Mouse (Mus musculus) cortical plate, adult 2 months (tissue): ENCODE measurements around the gene Ptpn13.

ENCODE experiments used
- CTCF ChIP-seq: fragments of 200-500 bp; IDR thresholded peaks from 2 replicates; pipeline ENCODE4 v1.5.1; 2011; ENCODE audit warnings: mild to moderate bottlenecking, control low read depth, low read length; ENCODE audit not compliant: insufficient read depth; ENCODE audit errors: extremely low read depth
- POLR2A ChIP-seq: fragments of 200-500 bp; IDR thresholded peaks from 2 replicates; pipeline ENCODE4 v1.6.1; 2011; ENCODE audit warnings: mild to moderate bottlenecking, low read length, control low read depth; ENCODE audit not compliant: insufficient read depth; ENCODE audit errors: extremely low read depth

DNA sequence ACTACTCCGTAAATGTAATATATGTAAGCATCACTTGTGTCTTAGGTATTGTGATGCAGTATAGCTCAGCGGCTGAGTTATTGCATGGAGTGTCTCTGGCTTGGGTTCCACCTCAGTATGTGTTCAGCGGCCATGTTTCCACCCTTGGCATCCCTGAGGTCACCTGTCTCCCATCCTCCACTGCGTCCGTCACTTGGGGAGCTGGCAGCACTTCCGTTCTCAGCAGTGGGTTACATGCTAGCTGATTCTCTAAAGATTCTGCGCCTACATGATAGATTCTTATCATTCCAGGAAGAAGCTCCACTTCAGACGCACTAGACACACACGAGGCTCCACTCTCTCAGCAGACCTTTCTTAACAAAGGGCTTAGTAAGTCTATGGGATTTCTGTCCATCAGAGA lies 76.1 kb downstream of the Ptpn13 start:
- TF ChIP-seq CTCF (no peak), POLR2A (no peak)
